Mouse (Mus musculus) myocyte (in vitro differentiated cells): ENCODE measurements around the gene Pigb.
A peak's percentile ranks its signal among the peaks of the same experiment; 100 is the strongest.

Experiments used
- CEBPB ChIP-seq: IDR thresholded peaks from 2 replicates; pipeline ENCODE4 v1.6.1; 2011; ENCODE audit warnings: mild to moderate bottlenecking, moderate library complexity; ENCODE audit not compliant: poor library complexity, insufficient read depth, severe bottlenecking
- E2F4 ChIP-seq: IDR thresholded peaks from one replicate; pipeline ENCODE4 v1.6.1; 2011; ENCODE audit warnings: mild to moderate bottlenecking, control low read depth, moderate library complexity; ENCODE audit not compliant: insufficient read depth
- MAX ChIP-seq: IDR thresholded peaks from one replicate; pipeline ENCODE4 v1.6.1; 2011; ENCODE audit warnings: low read depth, mild to moderate bottlenecking, control low read depth
- MYOD1 ChIP-seq, 3 experiments: IDR thresholded peaks; one replicate each; pipeline ENCODE4 v1.6.1; 2011; ENCODE audit warnings: control low read depth in 2 of 3, low read depth in 2 of 3, mild to moderate bottlenecking in 2 of 3, moderate library complexity in 1 of 3; ENCODE audit not compliant: insufficient read length in 2 of 3, control insufficient read depth in 1 of 3
- MYOG ChIP-seq, 3 experiments: IDR thresholded peaks; one replicate each; pipeline ENCODE4 v1.6.1; 2011; ENCODE audit warnings: control low read depth in 2 of 3, low read depth in 2 of 3, mild to moderate bottlenecking in 2 of 3; ENCODE audit not compliant: insufficient read length in 2 of 3, control insufficient read depth in 1 of 3, insufficient read depth in 1 of 3
- POLR2A ChIP-seq: IDR thresholded peaks from one replicate; pipeline ENCODE4 v1.6.1; 2011; ENCODE audit warnings: low read depth, mild to moderate bottlenecking, control low read depth, moderate library complexity; ENCODE audit not compliant: insufficient read length
- POLR2AphosphoS2 ChIP-seq: IDR thresholded peaks from one replicate; pipeline ENCODE4 v1.6.1; 2011; ENCODE audit warnings: low read depth, control low read depth; ENCODE audit not compliant: insufficient read length
- SRF ChIP-seq: IDR thresholded peaks from one replicate; pipeline ENCODE4 v1.6.1; 2011; ENCODE audit warnings: low read depth; ENCODE audit not compliant: control insufficient read depth, insufficient read length
- TCF12 ChIP-seq: IDR thresholded peaks from one replicate; pipeline ENCODE4 v1.6.1; 2011; ENCODE audit warnings: mild to moderate bottlenecking, control low read depth; ENCODE audit not compliant: poor library complexity, insufficient read depth, severe bottlenecking
- TCF3 ChIP-seq: IDR thresholded peaks from one replicate; pipeline ENCODE4 v1.6.1; 2011; ENCODE audit warnings: low read depth, control low read depth; ENCODE audit not compliant: insufficient read length
- USF1 ChIP-seq: IDR thresholded peaks from one replicate; pipeline ENCODE4 v1.6.1; 2011; ENCODE audit warnings: low read depth, mild to moderate bottlenecking, control low read depth, moderate library complexity

- TF ChIP-seq MYOD1 (IDR thresholded peaks at IDR 0.05; ENCODE audit: control insufficient read depth in 1 of 3, insufficient read length in 2 of 3, low read depth in 2 of 3) = no peak
- no peak for TF ChIP-seq MYOG (IDR thresholded peaks at IDR 0.05; ENCODE audit: control insufficient read depth in 1 of 3, insufficient read depth in 1 of 3, insufficient read length in 2 of 3, low read depth in 2 of 3)
- no peak for TF ChIP-seq POLR2A
- no peak for TF ChIP-seq MAX
- TF ChIP-seq USF1 = no peak
- TF ChIP-seq E2F4 = no peak
- TF ChIP-seq TCF12 = no peak
- peak; percentile 63 for TF ChIP-seq POLR2AphosphoS2
- no peak for TF ChIP-seq SRF
- TF ChIP-seq CEBPB = no peak
- TF ChIP-seq TCF3 = no peak
These were observed 4.2 kb upstream of the Pigb start, which contains the start of gene Rab27a for GRCm38 (mm10) chr9:73044146-73045079.
